Mouse (Mus musculus): ENCODE data around the gene Hba-x. TPM values are rescaled to one million over a fixed set of nuclear protein-coding genes. Genes with fewer than 3 reads are reported as not detected.

Hba-x gene
- polyA plus RNA-seq (2015; fragmentation: Nextera tagmentation; extraction: Ambion mirVana) = 43.7 and 47.4 TPM in 2 replicates

DNA sequence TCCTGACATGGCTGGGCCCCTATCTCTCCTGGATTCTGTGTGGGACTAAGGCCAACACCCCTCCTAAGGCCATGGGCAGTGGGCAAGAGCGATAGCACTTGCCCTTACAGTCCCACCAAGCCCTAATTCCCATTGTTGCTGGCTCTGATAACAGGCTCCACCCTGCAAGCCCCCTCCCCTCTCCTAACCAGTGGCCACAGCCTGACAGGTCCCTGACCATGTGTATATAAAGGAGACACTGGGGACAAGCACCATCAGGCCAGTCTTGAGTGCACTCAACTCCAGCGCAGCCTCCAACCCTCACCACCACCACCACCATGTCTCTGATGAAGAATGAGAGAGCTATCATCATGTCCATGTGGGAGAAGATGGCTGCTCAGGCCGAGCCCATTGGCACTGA is at the start of gene Hba-x:
Gene Hba-x (plus strand): TSS at position 54 of the 400 bp plus-strand sequence.
- H3K4me2 ChIP-seq (ENCODE audit: low read depth, low read length) = no peak within 1 kb of the TSS
- ATAC-seq (ENCODE audit: low read depth) = no peak
- H3K9me3 ChIP-seq (replicated peaks; ENCODE audit: control insufficient read depth, low read length) = no peaks in the 10 kb centered on the region
- no peaks in the 10 kb centered on the region for H3K36me3 ChIP-seq (ENCODE audit: control insufficient read depth, insufficient read depth)
- WGBS (ENCODE audit: insufficient replicate concordance) = 72% methylated on average over 3 of the region's 3 CpGs
- H3K27me3 ChIP-seq (ENCODE audit: control insufficient read depth, insufficient read depth, low read depth, low read length) = peaks cover 16% of the 10 kb centered on the region
- no peak within 1 kb of the TSS for H3K4me3 ChIP-seq (ENCODE audit: low read depth, low read length)
- 0 out of 2 replicates have a peak within 1 kb of the TSS, but pooled peaks have one; percentile 23 for H3K9ac ChIP-seq (ENCODE audit: low read depth, low read length)
- peak within 1 kb of the TSS; percentile 43; the same call in 1 of the 2 replicates for H3K27ac ChIP-seq (ENCODE audit: low read length)
- peaks cover 25% of the 10 kb centered on the region for H3K4me1 ChIP-seq (ENCODE audit: control insufficient read depth, low read depth, low read length)

DNA sequence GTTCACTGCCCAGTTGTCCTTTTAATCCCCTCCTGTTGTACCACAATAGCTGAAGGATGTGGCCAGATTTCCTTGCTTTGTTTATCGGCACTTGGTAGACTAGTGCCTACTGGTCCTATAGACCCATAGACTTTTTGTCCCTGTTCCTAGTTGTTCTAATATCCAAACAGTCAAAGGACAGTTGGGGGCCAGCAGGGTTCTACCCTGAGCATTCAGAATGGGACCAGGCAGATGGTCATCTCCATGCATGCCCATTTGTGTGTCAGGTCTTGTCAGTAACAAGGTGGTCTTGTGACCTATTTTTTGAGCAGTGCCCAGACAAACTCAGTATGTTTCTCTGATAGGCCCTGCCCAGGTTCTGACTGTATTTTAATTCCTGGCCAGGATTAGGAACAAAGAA is 49.2 kb upstream of the Hba-x start:
- WGBS (ENCODE audit: insufficient replicate concordance) = 33% methylated on average over 1 of the region's 1 CpGs
- H3K4me1 ChIP-seq (ENCODE audit: control insufficient read depth, low read depth, low read length) = peaks cover 31% of the 10 kb centered on the region
- peaks cover 27% of the 10 kb centered on the region for H3K36me3 ChIP-seq (ENCODE audit: control insufficient read depth, insufficient read depth)
- H3K4me3 ChIP-seq (ENCODE audit: low read depth, low read length) = peak overlapping the region; percentile 78
- peaks cover 37% of the 10 kb centered on the region for H3K27me3 ChIP-seq (ENCODE audit: control insufficient read depth, insufficient read depth, low read depth, low read length)
- ATAC-seq (ENCODE audit: low read depth) = no peak
- H3K27ac ChIP-seq (ENCODE audit: low read length) = peak overlapping the region; percentile 76; the same call in 1 of the 2 replicates
- H3K9me3 ChIP-seq (replicated peaks; ENCODE audit: control insufficient read depth, low read length) = no peaks in the 10 kb centered on the region
- peak overlapping the region; percentile 91 for H3K9ac ChIP-seq (ENCODE audit: low read depth, low read length)
- peak overlapping the region; percentile 71 for H3K4me2 ChIP-seq (ENCODE audit: low read depth, low read length)

DNA sequence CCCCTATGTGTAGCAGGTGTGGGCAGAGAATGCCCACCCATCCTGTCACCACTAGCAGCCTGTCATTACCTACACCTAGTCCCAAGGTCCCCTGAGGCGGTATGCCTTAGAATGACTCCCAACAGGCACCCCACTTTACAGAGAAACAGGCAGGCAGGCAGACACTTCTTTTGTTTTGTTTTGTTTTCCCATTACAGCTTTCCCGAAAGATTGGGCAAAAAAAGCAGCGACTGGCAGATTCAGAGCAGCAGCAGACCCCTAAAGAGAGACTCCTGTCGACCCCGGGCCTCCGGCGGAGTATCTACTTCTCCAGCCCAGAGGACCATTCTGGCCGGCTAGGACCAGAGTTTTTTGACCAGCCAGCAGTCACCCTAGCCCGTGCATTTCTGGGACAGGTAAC is 48.6 kb upstream of the Hba-x start:
- Histone ChIP-seq H3K4me1 (ENCODE audit: control insufficient read depth, low read depth, low read length) (peaks cover 28% of the 10 kb centered on the region), H3K9me3 (replicated peaks; ENCODE audit: control insufficient read depth, low read length) (no peaks in the 10 kb centered on the region), H3K9ac (ENCODE audit: low read depth, low read length) (peak overlapping the region; percentile 91; the same call in 1 of the 2 replicates), H3K4me3 (ENCODE audit: low read depth, low read length) (peak overlapping the region; percentile 78), H3K27ac (ENCODE audit: low read length) (peak overlapping the region; percentile 11; the same call in 1 of the 2 replicates), H3K36me3 (ENCODE audit: control insufficient read depth, insufficient read depth) (peaks cover 32% of the 10 kb centered on the region), H3K4me2 (ENCODE audit: low read depth, low read length) (peak overlapping the region; percentile 71), H3K27me3 (ENCODE audit: control insufficient read depth, insufficient read depth, low read depth, low read length) (peaks cover 32% of the 10 kb centered on the region)
- no peak for ATAC-seq (ENCODE audit: low read depth)
- WGBS (ENCODE audit: insufficient replicate concordance) = 83% methylated on average over 9 of the region's 9 CpGs

DNA sequence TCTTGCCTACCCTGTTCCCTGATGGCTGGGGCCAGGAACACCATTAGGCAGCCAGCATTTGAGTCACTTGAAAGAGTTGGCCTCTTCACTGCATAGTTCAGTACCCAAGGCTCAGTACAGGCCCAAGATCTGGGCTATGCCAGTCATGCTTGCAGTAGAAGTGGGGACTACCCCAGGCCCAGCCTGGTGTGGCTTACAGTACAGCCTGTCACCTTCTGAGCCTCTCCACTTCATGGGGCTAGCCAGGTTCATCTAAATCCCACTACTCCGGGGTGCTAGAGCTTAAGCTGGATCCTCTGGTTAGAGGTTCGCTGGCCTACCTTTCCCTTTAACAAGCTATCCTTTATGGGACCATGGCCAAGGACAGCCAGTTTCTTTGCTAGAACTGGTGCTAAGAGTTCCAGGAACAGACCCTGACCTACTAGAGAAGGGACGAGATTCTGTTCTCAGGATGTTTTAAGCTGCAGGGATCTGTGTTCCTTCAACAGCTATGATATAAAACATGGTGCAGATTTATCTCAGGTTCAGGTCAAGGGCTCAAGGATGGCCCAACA is 47.8 kb upstream of the Hba-x start:
- Histone ChIP-seq H3K36me3 (ENCODE audit: control insufficient read depth, insufficient read depth) (peaks cover 39% of the 10 kb centered on the region), H3K9me3 (replicated peaks; ENCODE audit: control insufficient read depth, low read length) (no peaks in the 10 kb centered on the region), H3K27me3 (ENCODE audit: control insufficient read depth, insufficient read depth, low read depth, low read length) (peaks cover 24% of the 10 kb centered on the region), H3K27ac (ENCODE audit: low read length) (0 out of 2 replicates have a peak overlapping the region, but pooled peaks have one; percentile 29), H3K4me2 (ENCODE audit: low read depth, low read length) (no peak overlapping the region), H3K9ac (ENCODE audit: low read depth, low read length) (no peak overlapping the region), H3K4me3 (ENCODE audit: low read depth, low read length) (no peak overlapping the region), H3K4me1 (ENCODE audit: control insufficient read depth, low read depth, low read length) (peaks cover 28% of the 10 kb centered on the region)
- no peak for ATAC-seq (ENCODE audit: low read depth)
- 77% methylated on average over 3 of the region's 3 CpGs for WGBS (ENCODE audit: insufficient replicate concordance)

DNA sequence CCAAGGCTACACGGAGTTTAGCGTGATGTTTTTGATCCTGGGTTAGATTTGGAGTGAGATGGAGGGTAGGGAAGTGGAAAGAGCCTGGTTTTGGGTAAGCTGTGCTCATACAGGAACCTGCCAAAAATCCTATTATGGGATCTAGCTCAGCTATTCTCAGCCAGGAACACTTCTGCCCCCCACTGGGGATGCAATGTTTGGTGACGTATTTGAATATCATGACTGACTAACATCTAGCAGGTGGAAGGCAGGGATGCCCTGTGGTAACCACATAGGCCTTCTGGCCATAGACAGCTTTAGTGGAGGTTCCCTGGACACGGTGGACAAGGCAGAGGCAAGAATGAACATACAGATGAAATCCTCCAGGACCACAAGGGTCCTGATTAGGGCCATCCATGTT is 46.0 kb upstream of the Hba-x start:
- Histone ChIP-seq H3K4me1 (ENCODE audit: control insufficient read depth, low read depth, low read length) (peaks cover 18% of the 10 kb centered on the region), H3K9me3 (replicated peaks; ENCODE audit: control insufficient read depth, low read length) (no peaks in the 10 kb centered on the region), H3K36me3 (ENCODE audit: control insufficient read depth, insufficient read depth) (peaks cover 58% of the 10 kb centered on the region), H3K4me3 (ENCODE audit: low read depth, low read length) (no peak overlapping the region), H3K4me2 (ENCODE audit: low read depth, low read length) (no peak overlapping the region), H3K27me3 (ENCODE audit: control insufficient read depth, insufficient read depth, low read depth, low read length) (peaks cover 5% of the 10 kb centered on the region), H3K27ac (ENCODE audit: low read length) (no peak overlapping the region), H3K9ac (ENCODE audit: low read depth, low read length) (no peak overlapping the region)
- ATAC-seq (ENCODE audit: low read depth) = no peak
- 75% methylated on average over 4 of the region's 4 CpGs for WGBS (ENCODE audit: insufficient replicate concordance)

DNA sequence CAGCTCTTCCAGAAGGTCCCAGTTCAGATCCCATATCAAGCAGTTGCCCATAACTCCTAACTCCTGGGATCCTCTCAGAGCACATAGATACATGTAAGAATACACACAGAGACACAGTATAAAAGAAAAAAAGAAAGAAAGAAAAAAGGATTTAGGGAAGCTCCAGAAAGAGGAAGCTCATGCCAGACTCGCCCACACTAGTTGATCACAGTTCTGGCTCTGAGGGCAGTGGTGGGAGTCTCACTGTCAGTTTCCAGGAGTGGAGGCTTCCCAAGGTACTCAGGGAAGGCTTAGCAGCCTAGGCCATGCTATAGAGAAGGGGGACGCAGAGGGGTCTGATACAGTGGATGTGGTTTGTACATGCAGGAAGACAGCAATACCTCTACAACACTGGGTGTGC is 45.1 kb upstream of the Hba-x start:
- H3K9me3 ChIP-seq (replicated peaks; ENCODE audit: control insufficient read depth, low read length) = no peaks in the 10 kb centered on the region
- no peak overlapping the region for H3K9ac ChIP-seq (ENCODE audit: low read depth, low read length)
- no peak for ATAC-seq (ENCODE audit: low read depth)
- H3K4me2 ChIP-seq (ENCODE audit: low read depth, low read length) = no peak overlapping the region
- 73% methylated on average over 2 of the region's 2 CpGs for WGBS (ENCODE audit: insufficient replicate concordance)
- H3K27ac ChIP-seq (ENCODE audit: low read length) = 0 out of 2 replicates have a peak overlapping the region, but pooled peaks have one; percentile 13
- H3K4me1 ChIP-seq (ENCODE audit: control insufficient read depth, low read depth, low read length) = peaks cover 12% of the 10 kb centered on the region
- peaks cover 65% of the 10 kb centered on the region for H3K36me3 ChIP-seq (ENCODE audit: control insufficient read depth, insufficient read depth)
- no peak overlapping the region for H3K4me3 ChIP-seq (ENCODE audit: low read depth, low read length)
- no peaks in the 10 kb centered on the region for H3K27me3 ChIP-seq (ENCODE audit: control insufficient read depth, insufficient read depth, low read depth, low read length)

DNA sequence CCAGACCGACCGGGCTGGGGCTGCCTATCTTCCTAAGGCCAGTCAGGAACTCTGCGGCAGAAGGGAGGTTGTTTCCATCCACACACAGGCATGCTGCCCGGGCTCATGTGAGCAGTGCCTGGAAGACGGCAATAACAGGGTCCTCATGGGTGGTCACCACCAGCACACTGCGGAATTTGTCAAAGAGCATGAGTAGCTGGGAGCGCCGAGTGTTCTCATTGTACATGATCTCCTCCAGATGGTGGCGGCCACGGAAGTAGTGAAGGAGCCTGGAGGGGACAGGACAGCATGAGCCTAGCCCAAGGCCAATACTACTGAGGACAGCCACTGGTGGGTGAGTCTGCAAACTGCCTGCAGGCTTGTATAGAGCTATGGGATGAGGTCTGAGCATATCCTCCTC is 43.4 kb upstream of the Hba-x start:
- no peaks in the 10 kb centered on the region for H3K27me3 ChIP-seq (ENCODE audit: control insufficient read depth, insufficient read depth, low read depth, low read length)
- H3K4me1 ChIP-seq (ENCODE audit: control insufficient read depth, low read depth, low read length) = peaks cover 16% of the 10 kb centered on the region
- ATAC-seq (ENCODE audit: low read depth) = no peak
- 87% methylated on average over 10 of the region's 10 CpGs for WGBS (ENCODE audit: insufficient replicate concordance)
- no peak overlapping the region for H3K27ac ChIP-seq (ENCODE audit: low read length)
- H3K9me3 ChIP-seq (replicated peaks; ENCODE audit: control insufficient read depth, low read length) = no peaks in the 10 kb centered on the region
- H3K36me3 ChIP-seq (ENCODE audit: control insufficient read depth, insufficient read depth) = peaks cover 80% of the 10 kb centered on the region
- H3K4me3 ChIP-seq (ENCODE audit: low read depth, low read length) = no peak overlapping the region
- no peak overlapping the region for H3K4me2 ChIP-seq (ENCODE audit: low read depth, low read length)
- H3K9ac ChIP-seq (ENCODE audit: low read depth, low read length) = no peak overlapping the region

DNA sequence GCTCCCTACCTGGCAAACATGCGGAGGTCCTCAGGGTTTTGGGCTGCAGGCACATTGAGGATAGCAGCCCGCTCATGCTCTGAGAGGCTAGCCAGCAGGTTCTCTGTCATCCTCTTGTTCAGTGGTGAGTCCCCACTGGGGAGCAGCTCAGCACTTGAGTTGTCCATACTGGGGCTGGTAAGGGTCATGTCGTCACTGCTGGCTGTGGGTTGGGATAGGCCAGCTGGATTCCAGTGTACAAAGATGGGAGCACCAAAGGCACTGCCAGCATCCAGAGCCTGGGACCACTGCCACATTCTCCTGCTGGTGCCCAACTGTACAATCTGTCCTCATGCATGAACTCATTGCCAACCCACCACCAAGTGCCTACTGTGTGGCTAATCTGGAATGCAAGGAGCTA is 42.3 kb upstream of the Hba-x start:
- H3K27me3 ChIP-seq (ENCODE audit: control insufficient read depth, insufficient read depth, low read depth, low read length) = no peaks in the 10 kb centered on the region
- no peak overlapping the region for H3K4me2 ChIP-seq (ENCODE audit: low read depth, low read length)
- 84% methylated on average over 3 of the region's 3 CpGs for WGBS (ENCODE audit: insufficient replicate concordance)
- ATAC-seq (ENCODE audit: low read depth) = no peak
- no peak overlapping the region for H3K9ac ChIP-seq (ENCODE audit: low read depth, low read length)
- no peaks in the 10 kb centered on the region for H3K9me3 ChIP-seq (replicated peaks; ENCODE audit: control insufficient read depth, low read length)
- peaks cover 26% of the 10 kb centered on the region for H3K4me1 ChIP-seq (ENCODE audit: control insufficient read depth, low read depth, low read length)
- H3K4me3 ChIP-seq (ENCODE audit: low read depth, low read length) = no peak overlapping the region
- H3K27ac ChIP-seq (ENCODE audit: low read length) = no peak overlapping the region
- H3K36me3 ChIP-seq (ENCODE audit: control insufficient read depth, insufficient read depth) = peaks cover 85% of the 10 kb centered on the region

DNA sequence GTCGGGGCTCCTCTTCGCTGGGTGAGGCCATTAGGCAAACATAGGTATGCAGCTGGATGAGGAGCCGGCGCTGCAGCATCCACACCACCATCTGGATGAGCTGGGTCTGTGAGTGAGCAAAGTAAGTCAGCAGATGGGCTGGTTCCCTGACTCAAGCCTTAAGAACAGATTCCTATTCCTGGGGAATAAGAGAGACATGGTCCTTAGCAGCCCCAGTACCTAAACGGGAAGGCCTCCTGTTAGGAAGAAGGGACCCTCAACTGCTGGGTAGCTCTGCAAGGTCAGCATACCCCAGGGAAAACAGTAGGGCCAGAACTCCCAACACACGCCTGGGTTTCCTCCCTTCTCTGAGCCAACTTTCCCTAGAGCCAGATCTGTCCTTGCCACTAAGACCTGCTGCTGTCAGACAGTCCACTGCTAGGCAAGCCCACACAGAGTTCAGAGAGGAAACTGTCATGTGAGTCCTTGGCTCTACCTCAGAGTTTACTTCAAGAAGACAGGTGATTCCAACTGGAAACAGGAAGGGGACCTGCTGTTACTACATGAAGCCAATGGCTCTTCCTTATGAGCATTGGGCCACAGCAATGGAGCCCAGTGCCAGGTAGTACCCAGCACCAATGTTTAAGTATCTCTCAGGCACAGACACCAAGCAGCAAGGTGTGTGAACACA is 41.2 kb upstream of the Hba-x start:
- ATAC-seq (ENCODE audit: low read depth) = no peak
- no peaks in the 10 kb centered on the region for H3K9me3 ChIP-seq (replicated peaks; ENCODE audit: control insufficient read depth, low read length)
- WGBS (ENCODE audit: insufficient replicate concordance) = 85% methylated on average over 6 of the region's 6 CpGs
- peaks cover 34% of the 10 kb centered on the region for H3K4me1 ChIP-seq (ENCODE audit: control insufficient read depth, low read depth, low read length)
- peaks cover 88% of the 10 kb centered on the region for H3K36me3 ChIP-seq (ENCODE audit: control insufficient read depth, insufficient read depth)
- no peak overlapping the region for H3K4me3 ChIP-seq (ENCODE audit: low read depth, low read length)
- no peaks in the 10 kb centered on the region for H3K27me3 ChIP-seq (ENCODE audit: control insufficient read depth, insufficient read depth, low read depth, low read length)
- H3K9ac ChIP-seq (ENCODE audit: low read depth, low read length) = no peak overlapping the region
- H3K4me2 ChIP-seq (ENCODE audit: low read depth, low read length) = no peak overlapping the region
- H3K27ac ChIP-seq (ENCODE audit: low read length) = peak overlapping the region; percentile 62
